Comparison of ENCODE assay signal across 9 mouse cellular contexts in the genomic region with DNA sequence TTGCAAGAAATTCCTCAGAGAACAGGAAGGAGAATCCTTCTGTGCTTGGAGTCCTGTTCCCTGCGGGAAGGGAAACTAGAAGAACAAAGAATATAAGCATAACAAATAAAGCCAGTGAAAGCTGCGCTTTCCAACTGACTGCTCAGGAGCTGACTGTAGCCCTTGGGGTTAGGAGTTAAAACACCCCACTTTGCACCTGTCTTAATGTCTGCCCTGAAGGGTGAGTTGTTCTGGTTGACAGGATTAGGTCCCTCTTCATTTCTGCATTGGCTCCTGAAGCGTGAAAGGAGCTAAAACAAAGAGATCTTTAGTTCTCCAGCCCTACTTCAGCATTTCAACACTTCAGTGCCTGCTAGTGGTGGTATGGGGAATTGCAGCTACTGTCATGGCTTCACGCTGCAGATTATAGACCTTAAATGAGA. TPM values are rescaled to one million over a fixed set of nuclear protein-coding genes. Genes with fewer than 3 reads are reported as not detected.
DNase-seq lines count a peak whose midpoint lies in the region; ATAC-seq lines count a peak whose summit lies in the region.
"Had no signal": no experiment of that assay in that cellular context is flagged by ENCODE, and none has a peak within 500 bp of the region (broad histone marks: within the 10 kb centered on the region; RNA-seq: fewer than 3 reads in every experiment).

No protein-coding gene starts in this region.

- H3K27ac ChIP-seq in limb, embryonic 11.5 days (replicated peaks; ENCODE audit: low read depth, low read length) = no peak overlapping the region
- no peak overlapping the region for H3K27ac ChIP-seq in limb, embryonic 10.5 days
- no peak overlapping the region for H3K27ac ChIP-seq in midbrain, embryonic 12.5 days (replicated peaks)

- 57% methylated on average over 4 of the region's 4 CpGs for WGBS in limb, embryonic 11.5 days
- WGBS in limb, embryonic 10.5 days = 51% methylated on average over 4 of the region's 4 CpGs
- 11% methylated on average over 4 of the region's 4 CpGs for WGBS in midbrain, embryonic 12.5 days

- no peaks in the 10 kb centered on the region for H3K36me3 ChIP-seq in limb, embryonic 11.5 days (ENCODE audit: control insufficient read depth, insufficient read depth, low read length)
- H3K36me3 ChIP-seq in limb, embryonic 10.5 days = no peaks in the 10 kb centered on the region
- H3K36me3 ChIP-seq in midbrain, embryonic 12.5 days = no peaks in the 10 kb centered on the region

- no peak overlapping the region for H3K4me2 ChIP-seq in limb, embryonic 11.5 days (ENCODE audit: low read depth, severe bottlenecking)
- H3K4me2 ChIP-seq in midbrain, embryonic 12.5 days (replicated peaks) = no peak overlapping the region

- H3K27me3 ChIP-seq in limb, embryonic 11.5 days (ENCODE audit: control insufficient read depth, insufficient read depth, low read length) = no peaks in the 10 kb centered on the region
- no peaks in the 10 kb centered on the region for H3K27me3 ChIP-seq in limb, embryonic 10.5 days (ENCODE audit: low read depth, poor library complexity, severe bottlenecking)
- H3K27me3 ChIP-seq in midbrain, embryonic 12.5 days = no peaks in the 10 kb centered on the region

- no peak overlapping the region for H3K4me3 ChIP-seq in limb, embryonic 11.5 days (ENCODE audit: low read depth, low read length)
- no peak overlapping the region for H3K4me3 ChIP-seq in limb, embryonic 10.5 days
- H3K4me3 ChIP-seq in midbrain, embryonic 12.5 days = no peak overlapping the region

- ATAC-seq in limb, embryonic 11.5 days (ENCODE audit: insufficient number of reproducible peaks, low FRiP score, low TSS enrichment, low read depth) = no peak
- peak; percentile 54; the same call in 1 of the 2 replicates for ATAC-seq in midbrain, embryonic 12.5 days (ENCODE audit: low FRiP score, low read depth)

- peak; percentile 26 to 72 for DNase-seq in adrenal gland, adult (ENCODE audit: inconsistent age in 2 of 2, low spot score in 1 of 2)
- DNase-seq in adrenal gland, adult 8-10 months = no peak
- DNase-seq in limb, embryonic 11.5 days (ENCODE audit: low spot score) = peak; percentile 49
- no peak for DNase-seq in limb, embryonic 10.5 days (ENCODE audit: low spot score)
- DNase-seq in c-Kit-positive CD71-negative TER-119-negative erythroid progenitor cells, embryonic 14.5 days (ENCODE audit: low read depth) = peak; percentile 14
- DNase-seq in kidney, adult 11 months = peak; percentile 15
- no peak for DNase-seq in frontal cortex, postnatal 25 days (ENCODE audit: low spot score in 2 of 2)

- H3K9ac ChIP-seq in limb, embryonic 11.5 days (ENCODE audit: low read length) = no peak overlapping the region
- no peak overlapping the region for H3K9ac ChIP-seq in midbrain, embryonic 12.5 days (replicated peaks)

- H3K9me3 ChIP-seq in limb, embryonic 11.5 days (ENCODE audit: control insufficient read depth, low read length) = no peaks in the 10 kb centered on the region
- no peaks in the 10 kb centered on the region for H3K9me3 ChIP-seq in limb, embryonic 10.5 days (replicated peaks)
- no peaks in the 10 kb centered on the region for H3K9me3 ChIP-seq in midbrain, embryonic 12.5 days

- no peaks in the 10 kb centered on the region for H3K4me1 ChIP-seq in limb, embryonic 11.5 days (ENCODE audit: control insufficient read depth, insufficient read depth, low read length)
- 0 out of 2 replicates have a peak, but pooled peaks cover 3% of the 10 kb centered on the region for H3K4me1 ChIP-seq in limb, embryonic 10.5 days
- peaks cover 8% of the 10 kb centered on the region; the same call in 1 of the 2 replicates for H3K4me1 ChIP-seq in midbrain, embryonic 12.5 days

RNA-seq across cellular contexts. Expression of a gene that starts 37.8 kb away (rescaled TPM):
- not detected for total RNA-seq in adrenal gland, adult 8-10 months (2022)
- not detected in 2 replicates for polyA plus RNA-seq in limb, embryonic 11.5 days (2014; fragmentation: Nextera tagmentation; extraction: Ambion mirVana)
- polyA plus RNA-seq in limb, embryonic 10.5 days (2016; fragmentation: Nextera tagmentation; extraction: Ambion mirVana) = not detected in 2 replicates
- not detected in 2 replicates for polyA plus RNA-seq in midbrain, embryonic 12.5 days (2016; fragmentation: Nextera tagmentation; extraction: Ambion mirVana)
- polyA plus RNA-seq: heart, embryonic 14.5 days had no signal

Comparison
In these comparisons a context has a peak if more than half of its experiments do, and no peak if none do; other contexts are left out.
1. DNase-seq: peak in adrenal gland, adult (2 of 2), limb, embryonic 11.5 days (single experiment), c-Kit-positive CD71-negative TER-119-negative erythroid progenitor cells, embryonic 14.5 days (single experiment) and kidney, adult 11 months (single experiment); none in adrenal gland, adult 8-10 months (single experiment), limb, embryonic 10.5 days (single experiment) and frontal cortex, postnatal 25 days (0 of 2).